Mouse (Mus musculus): ENCODE measurements around the gene Olfr1189. TPM values are rescaled to one million over a fixed set of nuclear protein-coding genes. Genes with fewer than 3 reads are reported as not detected.
"Not testable (repeated sequence)": the region's sequence is repeated elsewhere in the genome, so short reads cannot be mapped to it uniquely, and the experiment has no call there.

Gene Olfr1189
- not detected for total RNA-seq (2021)

GRCm38 (mm10) chr2:88586154-88586553 lies at the start of gene Olfr1189:
Gene Olfr1189, plus strand, starts transcription at chr2:88586454.
- intact Hi-C loops (cut with DNase I), result no loop called here
- DNase-seq (ENCODE audit: low spot score in 2 of 2), result no peak

DNA sequence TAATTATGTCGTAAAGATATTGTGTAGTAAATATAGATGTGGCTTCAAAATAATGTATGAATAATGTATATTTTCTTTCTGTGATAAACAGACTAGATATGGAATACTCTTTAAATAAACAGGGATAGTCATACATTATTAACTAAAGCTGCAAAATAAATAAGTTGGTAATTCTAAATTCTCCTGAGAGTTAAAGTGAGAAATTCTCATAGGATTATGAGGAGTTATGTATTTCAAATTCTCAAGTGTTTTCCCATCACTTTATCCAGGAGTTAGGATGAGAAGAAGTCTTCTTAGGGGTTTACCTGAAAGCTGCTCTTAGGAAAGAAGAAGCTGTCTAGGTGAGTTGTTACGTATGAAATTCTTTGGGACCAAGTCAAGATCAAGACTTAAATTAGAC lies 29.6 kb upstream of the Olfr1189 start, which contains the start of gene Olfr1188:
Olfr1188 (plus strand) TSS at position 301 of the 400 bp plus-strand sequence.
- intact Hi-C loops (cut with DNase I), result no loop called here
- no peak for DNase-seq (ENCODE audit: low spot score in 2 of 2)

DNA sequence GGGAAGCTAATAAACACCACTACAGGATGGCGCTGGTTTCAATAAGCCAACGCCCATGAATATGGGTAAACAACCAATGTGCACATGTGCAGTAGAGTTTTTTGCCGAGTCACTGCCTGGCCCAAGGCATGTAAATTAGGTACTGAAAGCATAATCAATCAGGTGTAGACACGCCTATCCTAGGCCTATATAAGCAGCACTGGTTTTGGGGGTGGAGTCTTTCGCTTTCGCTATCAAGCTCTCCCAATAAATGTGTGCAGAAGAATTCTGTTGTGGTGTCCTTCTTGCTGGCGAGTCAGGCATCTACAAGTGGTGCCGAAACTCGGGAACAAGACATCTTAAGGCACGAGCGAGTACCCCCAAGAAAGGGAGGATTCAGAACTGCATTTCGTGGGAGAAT lies 13.6 kb upstream of the Olfr1189 start:
- DNase-seq (ENCODE audit: low spot score in 2 of 2); intact Hi-C loops (cut with DNase I): not testable (repeated sequence)

DNA sequence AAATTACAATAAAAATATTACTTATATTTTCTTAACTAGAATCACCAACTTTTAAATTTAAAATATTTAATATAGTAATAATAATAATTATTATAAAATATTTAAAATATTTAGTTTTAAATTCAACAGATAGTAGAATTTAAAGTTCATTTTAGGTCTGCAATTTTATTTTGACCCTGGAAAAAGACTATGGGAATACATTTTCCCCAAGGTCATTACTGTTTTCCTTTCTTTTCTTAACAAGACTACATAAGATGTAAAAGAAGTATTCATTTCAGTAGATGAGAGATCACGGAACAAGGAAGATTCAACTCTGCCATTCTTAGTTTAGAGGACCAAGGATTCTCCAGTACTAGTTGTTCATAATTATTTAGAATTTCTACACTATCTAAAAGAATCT lies 54.0 kb downstream of the Olfr1189 start, which contains the start of gene Olfr1191-ps1:
Olfr1191-ps1 (plus strand) TSS at position 301 of the 400 bp plus-strand sequence.
- intact Hi-C loops (cut with DNase I); DNase-seq (ENCODE audit: low spot score in 2 of 2): not testable (repeated sequence)

Other genes with a start within 250 kb of the Olfr1189 start
- gene Olfr1176, start 249.7 kb upstream of the Olfr1189 start, total RNA-seq (2021), result not detected
- gene Olfr1177-ps, start 240.0 kb upstream of the Olfr1189 start, total RNA-seq (2021), result not detected
- gene Olfr1178, start 199.4 kb upstream of the Olfr1189 start, total RNA-seq (2021), result not detected
- gene Olfr1179, start 180.0 kb upstream of the Olfr1189 start, total RNA-seq (2021), result not detected
- gene Olfr1180, start 167.3 kb upstream of the Olfr1189 start, total RNA-seq (2021), result not detected
- gene Olfr1181, start 160.3 kb upstream of the Olfr1189 start, total RNA-seq (2021), result not detected
- gene Gm13757, start 137.3 kb upstream of the Olfr1189 start, total RNA-seq (2021), result not detected
- gene Olfr1183, start 131.6 kb upstream of the Olfr1189 start, total RNA-seq (2021), result not detected
- not detected for gene Olfr1184, start 102.9 kb upstream of the Olfr1189 start, total RNA-seq (2021)
- not detected for gene Olfr1185-ps1, start 93.1 kb upstream of the Olfr1189 start, total RNA-seq (2021)
- gene Olfr1186, start 67.9 kb upstream of the Olfr1189 start, total RNA-seq (2021), result not detected
- not detected for gene Olfr1188, start 29.5 kb upstream of the Olfr1189 start, total RNA-seq (2021)
- gene Olfr1191-ps1, start 54.1 kb downstream of the Olfr1189 start, total RNA-seq (2021), result not detected
- gene Olfr1192-ps1, start 62.1 kb downstream of the Olfr1189 start, total RNA-seq (2021), result not detected
- not detected for gene Olfr1193, start 89.2 kb downstream of the Olfr1189 start, total RNA-seq (2021)
- not detected for gene Olfr1195, start 102.7 kb downstream of the Olfr1189 start, total RNA-seq (2021)
- gene Olfr1196, start 118.1 kb downstream of the Olfr1189 start, total RNA-seq (2021), result not detected
- not detected for gene Olfr1197, start 145.9 kb downstream of the Olfr1189 start, total RNA-seq (2021)
- not detected for gene Olfr1198, start 164.9 kb downstream of the Olfr1189 start, total RNA-seq (2021)
- not detected for gene Olfr1199, start 174.0 kb downstream of the Olfr1189 start, total RNA-seq (2021)
- gene Olfr1200, start 184.0 kb downstream of the Olfr1189 start, total RNA-seq (2021), result not detected
- not detected for gene Olfr1201, start 206.6 kb downstream of the Olfr1189 start, total RNA-seq (2021)
- not detected for gene Olfr1202, start 228.0 kb downstream of the Olfr1189 start, total RNA-seq (2021)
- gene Olfr1205, start 243.3 kb downstream of the Olfr1189 start, total RNA-seq (2021), result not detected